Mouse (Mus musculus): ENCODE data around the gene Mecom. TPM values are rescaled to one million over a fixed set of nuclear protein-coding genes. Genes with fewer than 3 reads are reported as not detected.

The Mecom gene
- total and polyA plus RNA-seq, 2 experiments from 2014 or later: 2.6 to 5.1 TPM

GRCm38 (mm10) chr3:30277569-30277968 lies 270.2 kb downstream of the Mecom start:
- Histone ChIP-seq H3K9ac (replicated peaks; ENCODE audit: low read length, poor library complexity, severe bottlenecking) (no peak overlapping the region), H3K4me2 (ENCODE audit: low read depth, low read length, poor library complexity, severe bottlenecking) (no peak overlapping the region), H3K9me3 (ENCODE audit: low read length) (no peaks in the 10 kb centered on the region), H3K27me3 (ENCODE audit: insufficient read depth, low read length) (no peaks in the 10 kb centered on the region), H3K4me3 (ENCODE audit: low read depth, low read length) (no peak overlapping the region), H3K27ac (ENCODE audit: low read depth, low read length) (no peak overlapping the region), H3K36me3 (ENCODE audit: insufficient read depth, low read length) (no peaks in the 10 kb centered on the region), H3K4me1 (ENCODE audit: insufficient read depth, low read length) (no peaks in the 10 kb centered on the region)
- ATAC-seq (ENCODE audit: low FRiP score): no peak
- no peak for DNase-seq (ENCODE audit: low spot score)
- no peak for TF ChIP-seq CTCF (IDR thresholded peaks at IDR 0.05)
- WGBS: 76% methylated on average over 10 of the region's 10 CpGs

- H3K36me3 ChIP-seq (ENCODE audit: insufficient read depth, low read length): no peaks in the 10 kb centered on the region
- no peak overlapping the region for H3K4me3 ChIP-seq (ENCODE audit: low read depth, low read length)
- no peak for TF ChIP-seq CTCF (IDR thresholded peaks at IDR 0.05)
- no peaks in the 10 kb centered on the region for H3K27me3 ChIP-seq (ENCODE audit: insufficient read depth, low read length)
- H3K4me1 ChIP-seq (ENCODE audit: insufficient read depth, low read length): no peaks in the 10 kb centered on the region
- no peak overlapping the region for H3K9ac ChIP-seq (replicated peaks; ENCODE audit: low read length, poor library complexity, severe bottlenecking)
- ATAC-seq (ENCODE audit: low FRiP score) (no peak), DNase-seq (ENCODE audit: low spot score) (peak; percentile 17)
- 77% methylated on average over 8 of the region's 8 CpGs for WGBS
- no peak overlapping the region for H3K27ac ChIP-seq (ENCODE audit: low read depth, low read length)
- H3K4me2 ChIP-seq (ENCODE audit: low read depth, low read length, poor library complexity, severe bottlenecking): no peak overlapping the region
- no peaks in the 10 kb centered on the region for H3K9me3 ChIP-seq (ENCODE audit: low read length)
Observed at GRCm38 (mm10) chr3:30276099-30276498, 271.7 kb downstream of the Mecom start.

GRCm38 (mm10) chr3:30269253-30269652 lies 278.6 kb downstream of the Mecom start:
- no peak overlapping the region for H3K4me2 ChIP-seq (ENCODE audit: low read depth, low read length, poor library complexity, severe bottlenecking)
- DNase-seq (ENCODE audit: low spot score) (no peak), ATAC-seq (ENCODE audit: low FRiP score) (no peak)
- no peak overlapping the region for H3K4me3 ChIP-seq (ENCODE audit: low read depth, low read length)
- H3K36me3 ChIP-seq (ENCODE audit: insufficient read depth, low read length): no peaks in the 10 kb centered on the region
- WGBS: 74% methylated on average over 3 of the region's 3 CpGs
- TF ChIP-seq CTCF (IDR thresholded peaks at IDR 0.05): peak; percentile 27; the same call in 1 of the 2 replicates
- H3K9me3 ChIP-seq (ENCODE audit: low read length): no peaks in the 10 kb centered on the region
- H3K27me3 ChIP-seq (ENCODE audit: insufficient read depth, low read length): no peaks in the 10 kb centered on the region
- no peak overlapping the region for H3K9ac ChIP-seq (replicated peaks; ENCODE audit: low read length, poor library complexity, severe bottlenecking)
- no peaks in the 10 kb centered on the region for H3K4me1 ChIP-seq (ENCODE audit: insufficient read depth, low read length)
- no peak overlapping the region for H3K27ac ChIP-seq (ENCODE audit: low read depth, low read length)

- DNase-seq (ENCODE audit: low spot score) (peak; percentile 12), ATAC-seq (ENCODE audit: low FRiP score) (no peak)
- H3K4me1 ChIP-seq (ENCODE audit: insufficient read depth, low read length): no peaks in the 10 kb centered on the region
- TF ChIP-seq CTCF (IDR thresholded peaks at IDR 0.05): no peak
- H3K4me3 ChIP-seq (ENCODE audit: low read depth, low read length): no peak overlapping the region
- no peak overlapping the region for H3K27ac ChIP-seq (ENCODE audit: low read depth, low read length)
- no peaks in the 10 kb centered on the region for H3K27me3 ChIP-seq (ENCODE audit: insufficient read depth, low read length)
- no peaks in the 10 kb centered on the region for H3K9me3 ChIP-seq (ENCODE audit: low read length)
- no peak overlapping the region for H3K9ac ChIP-seq (replicated peaks; ENCODE audit: low read length, poor library complexity, severe bottlenecking)
- H3K4me2 ChIP-seq (ENCODE audit: low read depth, low read length, poor library complexity, severe bottlenecking): no peak overlapping the region
- no peaks in the 10 kb centered on the region for H3K36me3 ChIP-seq (ENCODE audit: insufficient read depth, low read length)
- WGBS: 65% methylated on average over 4 of the region's 4 CpGs
Observed at GRCm38 (mm10) chr3:30260945-30261344, 286.9 kb downstream of the Mecom start.

- Histone ChIP-seq H3K27ac (ENCODE audit: low read depth, low read length) (no peak overlapping the region), H3K4me2 (ENCODE audit: low read depth, low read length, poor library complexity, severe bottlenecking) (no peak overlapping the region), H3K36me3 (ENCODE audit: insufficient read depth, low read length) (no peaks in the 10 kb centered on the region), H3K27me3 (ENCODE audit: insufficient read depth, low read length) (no peaks in the 10 kb centered on the region), H3K9me3 (ENCODE audit: low read length) (no peaks in the 10 kb centered on the region), H3K4me1 (ENCODE audit: insufficient read depth, low read length) (no peaks in the 10 kb centered on the region), H3K4me3 (ENCODE audit: low read depth, low read length) (no peak overlapping the region), H3K9ac (replicated peaks; ENCODE audit: low read length, poor library complexity, severe bottlenecking) (no peak overlapping the region)
- DNase-seq (ENCODE audit: low spot score) (no peak), ATAC-seq (ENCODE audit: low FRiP score) (no peak)
- TF ChIP-seq CTCF (IDR thresholded peaks at IDR 0.05): no peak
- 78% methylated on average over 10 of the region's 10 CpGs for WGBS
Observed at GRCm38 (mm10) chr3:30258421-30258820, 289.4 kb downstream of the Mecom start.

GRCm38 (mm10) chr3:30257776-30258175 lies 290.0 kb downstream of the Mecom start:
- Histone ChIP-seq H3K27ac (ENCODE audit: low read depth, low read length) (no peak overlapping the region), H3K9ac (replicated peaks; ENCODE audit: low read length, poor library complexity, severe bottlenecking) (no peak overlapping the region), H3K27me3 (ENCODE audit: insufficient read depth, low read length) (no peaks in the 10 kb centered on the region), H3K4me1 (ENCODE audit: insufficient read depth, low read length) (no peaks in the 10 kb centered on the region), H3K4me3 (ENCODE audit: low read depth, low read length) (no peak overlapping the region), H3K9me3 (ENCODE audit: low read length) (no peaks in the 10 kb centered on the region), H3K36me3 (ENCODE audit: insufficient read depth, low read length) (no peaks in the 10 kb centered on the region), H3K4me2 (ENCODE audit: low read depth, low read length, poor library complexity, severe bottlenecking) (no peak overlapping the region)
- no peak for TF ChIP-seq CTCF (IDR thresholded peaks at IDR 0.05)
- WGBS: 80% methylated on average over 5 of the region's 5 CpGs
- ATAC-seq (ENCODE audit: low FRiP score): no peak
- no peak for DNase-seq (ENCODE audit: low spot score)

All from midbrain, postnatal 0 days (tissue).